Mouse (Mus musculus) urinary bladder, postnatal 4 days (tissue): Measurements from ENCODE around the gene Daglb.
"Not testable (repeated sequence)": the region's sequence is repeated elsewhere in the genome, so short reads cannot be mapped to it uniquely, and the experiment has no call there.

Source experiments
- DNase-seq, 2 experiments: peaks; one replicate each; pipeline ENCODE4 v3.0.0; 2021 to 2022; ENCODE audit warnings: low spot score in 2 of 2

The Daglb gene

GRCm38 (mm10) chr5:143487193-143487592 is 22.8 kb downstream of the Daglb start:
- DNase-seq: no peak

DNA sequence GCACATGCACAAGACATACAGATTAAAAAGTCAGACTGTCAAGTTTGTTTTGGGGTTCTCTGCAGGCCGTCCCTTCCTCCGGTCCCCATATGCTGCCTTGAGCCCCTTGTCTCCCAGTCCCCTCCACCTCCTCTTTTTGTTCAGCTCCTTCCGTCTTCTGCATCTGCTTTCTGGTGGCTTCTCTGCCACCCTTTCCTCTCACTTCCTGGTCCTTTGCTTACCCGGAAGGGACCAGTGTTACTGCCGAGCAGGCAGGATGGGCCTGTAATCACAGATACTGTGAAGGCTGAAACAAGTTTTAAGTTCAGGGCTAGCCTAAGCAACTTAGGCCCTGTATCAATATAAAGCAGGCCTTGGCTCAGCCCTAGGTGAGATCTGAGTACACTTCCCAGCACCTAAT is 23.6 kb downstream of the Daglb start:
- no peak for DNase-seq

- no peak for DNase-seq
Measured at GRCm38 (mm10) chr5:143489749-143490342, 25.5 kb downstream of the Daglb start.

DNA sequence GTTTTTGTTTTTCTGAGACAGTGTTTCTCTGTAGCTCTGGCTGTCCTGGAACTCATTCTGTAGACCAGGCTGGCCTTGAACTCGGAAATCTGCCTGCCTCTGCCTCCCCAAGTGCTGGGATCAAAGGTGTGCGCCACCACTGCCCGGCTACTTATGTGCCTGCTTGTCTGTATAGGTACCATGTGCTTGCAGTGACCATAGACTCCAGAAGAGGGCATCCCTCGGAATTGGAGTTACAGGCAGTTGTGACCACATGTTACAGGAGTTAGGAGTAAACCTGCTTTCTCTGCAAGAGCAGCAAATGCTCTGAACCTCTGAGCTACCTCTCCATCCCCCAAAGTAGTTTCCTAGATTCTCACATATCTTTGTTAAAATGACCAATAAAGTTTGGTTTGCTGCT is 27.4 kb downstream of the Daglb start:
- DNase-seq: no peak

GRCm38 (mm10) chr5:143493163-143493562 is 28.8 kb downstream of the Daglb start:
- no peak for DNase-seq

DNA sequence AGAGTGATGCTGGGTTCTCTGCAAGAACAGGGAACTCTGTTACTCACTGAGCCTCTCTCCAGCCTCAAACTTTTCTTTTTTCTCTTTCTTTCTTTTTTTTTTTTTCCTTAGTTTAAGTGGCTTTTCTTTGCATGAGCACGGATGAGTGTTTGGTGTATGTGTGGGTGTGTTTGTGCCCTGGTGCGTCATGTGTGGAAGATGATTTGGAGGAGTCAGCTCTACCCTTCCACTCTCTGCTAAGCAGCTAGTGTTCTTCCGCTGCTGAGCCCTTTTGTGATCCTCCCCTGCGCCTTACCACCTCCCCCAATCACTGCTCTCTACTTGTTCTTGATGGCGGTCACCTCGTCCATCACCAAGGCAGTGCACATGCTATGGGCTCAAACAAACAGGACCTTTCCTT is 31.3 kb downstream of the Daglb start:
- no peak for DNase-seq

DNA sequence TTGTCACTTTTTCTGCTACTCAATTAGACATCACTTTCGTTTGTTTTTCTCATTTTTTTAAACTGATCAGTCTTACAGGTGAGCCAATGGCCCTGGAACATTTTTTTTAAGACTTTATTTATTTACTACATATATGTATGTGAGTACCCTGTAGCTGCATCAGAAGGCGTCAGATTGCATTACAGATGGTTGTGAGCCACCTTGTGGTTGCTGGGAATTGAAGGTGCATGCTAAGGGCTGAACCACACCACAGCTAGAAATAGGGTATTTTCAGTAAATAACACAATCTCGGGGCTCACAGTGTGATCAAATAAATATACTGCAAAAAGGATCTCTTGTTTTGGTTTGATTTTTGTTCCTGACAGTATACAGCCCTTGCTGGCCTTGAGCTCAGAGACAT is 33.1 kb downstream of the Daglb start:
- DNase-seq: no peak

- no peak for DNase-seq
Measured at GRCm38 (mm10) chr5:143499197-143499596, 34.8 kb downstream of the Daglb start.

GRCm38 (mm10) chr5:143499686-143500085 is 35.3 kb downstream of the Daglb start:
- no peak for DNase-seq

- not testable (repeated sequence) for DNase-seq
Measured at GRCm38 (mm10) chr5:143500711-143501110, 36.3 kb downstream of the Daglb start.

GRCm38 (mm10) chr5:143501140-143501539 is 36.8 kb downstream of the Daglb start:
- DNase-seq: no peak

- DNase-seq: no peak
Measured at GRCm38 (mm10) chr5:143501649-143502048, 37.3 kb downstream of the Daglb start.

- no peak for DNase-seq
Measured at GRCm38 (mm10) chr5:143502899-143503557, 38.6 kb downstream of the Daglb start.

- no peak for DNase-seq
Measured at GRCm38 (mm10) chr5:143503740-143504139, 39.4 kb downstream of the Daglb start.

DNA sequence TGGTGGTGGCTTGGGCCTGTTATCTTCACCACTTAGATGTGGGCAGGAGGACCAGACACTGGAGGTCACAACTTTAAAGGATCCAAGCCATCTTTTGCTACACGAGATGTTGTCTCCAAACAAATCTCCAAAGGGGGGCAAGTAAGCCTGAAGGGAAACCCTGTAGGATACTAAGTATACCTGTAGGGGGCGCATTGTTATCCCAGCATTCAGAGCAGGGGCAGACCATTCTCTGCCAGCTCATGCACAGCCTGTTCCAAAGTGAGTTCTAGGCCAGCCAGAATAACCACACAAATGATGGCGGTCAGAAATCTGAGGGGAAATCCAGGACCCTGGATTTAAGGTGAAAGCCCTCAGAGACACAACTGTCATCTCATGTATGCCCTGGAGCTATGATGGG is 40.1 kb downstream of the Daglb start:
- DNase-seq: no peak

GRCm38 (mm10) chr5:143505056-143505455 is 40.7 kb downstream of the Daglb start:
- DNase-seq: no peak

GRCm38 (mm10) chr5:143505545-143505944 is 41.2 kb downstream of the Daglb start:
- DNase-seq: no peak

DNA sequence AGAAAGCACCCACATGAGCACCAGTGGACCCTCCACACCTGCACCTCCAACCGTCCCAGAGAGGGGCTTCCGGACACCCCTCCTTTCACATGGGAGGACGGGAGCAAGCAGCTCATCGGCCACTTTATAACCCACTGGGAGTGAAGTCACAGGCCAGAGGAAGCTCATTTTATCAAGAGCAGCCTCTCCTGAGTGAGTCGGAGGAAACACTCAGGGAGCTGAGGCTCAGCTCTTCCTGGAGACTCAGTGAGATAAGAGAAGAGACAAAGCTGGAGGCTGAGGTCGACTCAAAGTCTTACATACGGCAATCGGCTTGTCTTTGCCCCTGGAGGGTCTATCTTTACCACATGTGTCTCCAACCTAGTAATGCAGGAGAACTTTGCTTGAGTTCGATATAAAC is 44.9 kb downstream of the Daglb start:
- DNase-seq: no peak

- DNase-seq: no peak
Measured at GRCm38 (mm10) chr5:143509737-143510136, 45.4 kb downstream of the Daglb start.

DNA sequence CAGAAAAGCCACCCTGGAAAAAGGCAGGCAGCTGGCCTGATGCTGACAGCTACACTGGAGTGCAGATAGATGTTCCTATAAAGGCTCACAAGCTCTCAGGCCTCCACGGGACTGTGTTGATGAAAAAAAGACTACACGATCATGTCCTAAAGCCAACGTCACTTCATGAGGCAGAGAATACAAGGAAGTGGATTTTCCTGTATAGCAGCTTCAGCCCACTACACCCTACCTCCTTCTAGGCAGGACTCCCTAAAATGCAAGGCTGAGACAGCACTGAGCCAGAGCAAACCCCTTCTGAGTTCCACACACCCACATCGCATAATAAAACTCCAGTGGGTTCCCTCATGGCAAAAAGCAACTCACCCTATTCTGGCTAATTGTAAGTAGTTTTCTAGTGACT is 47.2 kb downstream of the Daglb start:
- no peak for DNase-seq

DNA sequence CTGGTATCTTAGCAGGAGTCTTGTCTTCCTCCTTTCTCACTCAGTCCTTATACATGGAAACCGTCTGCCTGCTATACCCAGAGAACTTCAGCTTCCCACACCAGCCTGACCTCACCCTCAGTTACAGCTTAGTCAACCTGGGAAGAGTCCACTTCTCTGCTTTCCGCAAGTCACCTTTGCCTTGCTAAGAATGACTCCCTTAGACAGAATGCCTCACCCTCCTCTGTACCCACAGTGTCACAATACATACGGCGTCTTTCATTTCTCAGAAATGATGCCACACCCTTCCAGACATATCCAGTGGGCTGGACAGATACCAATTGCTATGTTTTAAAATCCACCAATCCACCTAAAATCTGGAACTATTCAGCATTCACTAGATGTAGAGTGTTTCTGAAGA is 47.9 kb downstream of the Daglb start:
- DNase-seq: no peak

GRCm38 (mm10) chr5:143514878-143515277 is 50.5 kb downstream of the Daglb start:
- no peak for DNase-seq

GRCm38 (mm10) chr5:143517005-143517404 is 52.6 kb downstream of the Daglb start:
- DNase-seq: no peak

- no peak for DNase-seq
Measured at GRCm38 (mm10) chr5:143517436-143517835, 53.1 kb downstream of the Daglb start.
